Mouse (Mus musculus) G1E (cell line): Measurements from ENCODE around the gene Dmac2.

Experiments
- CTCF ChIP-seq: IDR thresholded peaks from 2 replicates; pipeline ENCODE4 v1.5.1; 2012; ENCODE audit warnings: low read depth, low read length, inconsistent platforms, mixed read lengths
- GATA1 ChIP-seq: IDR thresholded peaks from 2 replicates; pipeline ENCODE4 v1.6.1; 2012; ENCODE audit warnings: borderline replicate concordance, low read length, inconsistent platforms, mixed read lengths
- GATA2 ChIP-seq: IDR thresholded peaks from 2 replicates; pipeline ENCODE4 v1.6.1; 2012; ENCODE audit warnings: low read depth, low read length, inconsistent platforms, borderline replicate concordance
- TAL1 ChIP-seq: conservative IDR thresholded peaks from 2 replicates; pipeline ENCODE4 v1.6.1; 2012; ENCODE audit warnings: low read depth, low read length, inconsistent platforms, mixed read lengths

GRCm38 (mm10) chr7:25626509-25627430, 7.6 kb downstream of the Dmac2 start, which contains the start of gene B3gnt8:
- no peak for TF ChIP-seq GATA1
- no peak for TF ChIP-seq CTCF
- TF ChIP-seq TAL1 = no peak
- TF ChIP-seq GATA2 = no peak
